Mouse (Mus musculus) midbrain, embryonic 12.5 days (tissue): ENCODE measurements at regions not wholly inside any gene's neighbourhood (a gene's known extent, or its start where the extent isn't known, plus 50 kb on each side); places are given as distances from the start of the nearest gene placed in this dataset.

ENCODE experiments used
- ATAC-seq: fragments of 200-750 bp; cut with Nextera tagmentation; 2 replicates; pipeline ENCODE4 v1.8.0; 2017; ENCODE audit warnings: low read depth, moderate TSS enrichment, moderate library complexity; ENCODE audit not compliant: low FRiP score
- H3K27ac ChIP-seq: fragments of 300-500 bp; sonication (generic); replicated peaks from 2 replicates; pipeline ENCODE4 v1.5.1; 2016; ENCODE audit warnings: mild to moderate bottlenecking
- H3K27me3 ChIP-seq: fragments of 300-500 bp; sonication (generic); 2 replicates; pipeline ENCODE4 v1.6.1; 2016; ENCODE audit warnings: mild to moderate bottlenecking
- H3K36me3 ChIP-seq: fragments of 300-500 bp; sonication (generic); 2 replicates; pipeline ENCODE4 v1.6.1; 2016
- H3K4me1 ChIP-seq: fragments of 300-500 bp; sonication (generic); 2 replicates; pipeline ENCODE4 v1.6.1; 2016
- H3K4me2 ChIP-seq: fragments of 300-500 bp; sonication (generic); replicated peaks from 2 replicates; pipeline ENCODE4 v1.6.1; 2016; ENCODE audit warnings: mild to moderate bottlenecking, moderate library complexity
- H3K4me3 ChIP-seq: fragments of 300-500 bp; sonication (generic); 2 replicates; pipeline ENCODE4 v1.5.1; 2016; ENCODE audit warnings: mild to moderate bottlenecking
- H3K9ac ChIP-seq: fragments of 300-500 bp; sonication (generic); replicated peaks from 2 replicates; pipeline ENCODE4 v1.6.1; 2016; ENCODE audit warnings: mild to moderate bottlenecking, moderate library complexity
- H3K9me3 ChIP-seq: fragments of 300-500 bp; sonication (generic); 2 replicates; pipeline ENCODE4 v1.6.1; 2016; ENCODE audit warnings: mild to moderate bottlenecking
- WGBS: fragments of 180-500 bp; shearing (Covaris S2); methylation state at CpG from one replicate; pipeline ENCODE4 v1.1.7; 2016; 5-methylcytosine and 5-hydroxymethylcytosine counted together

DNA sequence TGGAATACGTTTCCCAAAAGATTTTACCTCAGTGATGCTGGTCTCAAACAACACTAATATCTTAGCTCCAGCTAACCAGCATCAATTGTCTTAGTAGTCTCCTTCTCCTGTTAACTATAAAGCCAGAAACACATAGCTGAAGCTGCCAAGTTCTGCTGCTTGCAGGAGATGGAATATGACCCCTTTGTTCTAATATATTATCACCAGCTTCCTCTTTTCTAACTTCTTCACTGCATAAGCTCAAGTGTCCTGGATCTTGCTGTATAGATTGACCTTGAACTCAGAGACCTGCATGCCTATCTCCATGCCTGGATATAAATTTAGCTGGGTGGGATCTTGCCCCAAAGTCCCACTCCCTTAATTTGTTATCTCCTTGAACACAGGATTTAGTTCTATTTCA, 94.8 kb downstream of the Rbm46 start:
- H3K9ac ChIP-seq = no peak overlapping the region
- no peak for ATAC-seq
- WGBS = 91% methylated on average over 1 of the region's 1 CpGs

DNA sequence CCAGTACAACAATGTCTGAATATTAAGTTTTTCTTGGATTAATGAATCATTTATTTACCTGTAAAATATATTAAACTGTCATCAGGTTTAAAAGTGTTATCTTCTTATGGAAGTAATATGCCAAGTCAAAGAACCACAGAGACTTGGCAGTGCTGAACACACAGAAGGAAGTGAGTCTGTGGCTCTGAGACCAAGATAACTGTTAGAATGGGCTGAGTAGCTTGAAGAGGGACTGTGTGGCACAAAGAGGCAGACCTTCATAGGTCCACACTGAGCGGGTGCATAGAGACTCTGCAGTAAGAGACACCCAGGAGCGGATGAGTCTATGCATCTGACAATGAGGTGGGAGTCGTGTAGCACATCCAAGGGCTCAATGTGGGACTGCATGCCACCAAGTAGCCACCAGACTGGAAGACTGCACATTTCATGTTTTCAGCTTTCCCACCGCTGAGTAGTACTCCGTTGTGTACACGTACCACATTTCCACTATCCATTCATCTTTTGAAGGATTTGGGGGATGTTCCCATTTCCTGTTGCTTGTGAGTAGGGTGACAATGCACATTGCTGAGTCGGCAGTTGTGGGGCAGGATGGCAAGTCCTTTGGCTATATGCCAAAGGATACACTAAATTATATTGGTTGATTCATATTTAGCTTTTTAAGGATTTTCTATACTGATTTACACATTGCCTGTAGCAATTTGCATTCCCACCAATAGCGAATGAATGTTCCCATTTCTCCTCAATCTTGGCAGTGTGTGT, 105.6 kb downstream of the Rbm46 start:
- no peaks in the 10 kb centered on the region for H3K4me1 ChIP-seq
- no peaks in the 10 kb centered on the region for H3K27me3 ChIP-seq
- no peak overlapping the region for H3K4me2 ChIP-seq
- no peaks in the 10 kb centered on the region for H3K9me3 ChIP-seq
- 95% methylated on average over 8 of the region's 8 CpGs for WGBS
- no peak overlapping the region for H3K4me3 ChIP-seq
- ATAC-seq = no peak
- H3K27ac ChIP-seq = no peak overlapping the region
- no peak overlapping the region for H3K9ac ChIP-seq
- no peaks in the 10 kb centered on the region for H3K36me3 ChIP-seq

More for the DNA sequence above, 94.8 kb downstream of the Rbm46 start:
- H3K9me3 ChIP-seq = no peaks in the 10 kb centered on the region
- no peaks in the 10 kb centered on the region for H3K4me1 ChIP-seq
- no peak overlapping the region for H3K4me2 ChIP-seq
- no peak overlapping the region for H3K27ac ChIP-seq
- H3K36me3 ChIP-seq = no peaks in the 10 kb centered on the region
- no peak overlapping the region for H3K4me3 ChIP-seq
- H3K27me3 ChIP-seq = no peaks in the 10 kb centered on the region

DNA sequence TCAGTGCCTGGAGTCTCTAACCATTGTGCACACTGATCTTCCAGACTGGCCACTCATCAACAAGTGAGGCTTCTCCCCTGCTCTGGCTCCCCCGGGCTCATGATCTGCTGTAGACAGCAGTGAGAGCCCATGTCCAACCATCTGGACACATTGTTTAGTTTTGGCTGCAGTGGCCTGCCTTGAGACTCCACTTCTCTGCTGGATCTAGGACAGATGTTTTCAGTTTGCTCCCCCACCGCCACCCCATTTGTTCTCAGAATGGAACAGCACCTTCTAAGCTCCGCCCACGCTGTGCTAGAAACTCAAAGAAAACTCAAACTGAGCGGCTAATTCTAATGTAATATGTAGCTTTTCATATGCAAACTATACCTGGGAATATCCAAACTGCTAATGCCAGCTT, 108.8 kb downstream of the Rbm46 start:
- no peaks in the 10 kb centered on the region for H3K27me3 ChIP-seq
- H3K9ac ChIP-seq = no peak overlapping the region
- no peak overlapping the region for H3K27ac ChIP-seq
- H3K4me1 ChIP-seq = no peaks in the 10 kb centered on the region
- H3K36me3 ChIP-seq = no peaks in the 10 kb centered on the region
- no peak for ATAC-seq
- H3K9me3 ChIP-seq = no peaks in the 10 kb centered on the region
- no peak overlapping the region for H3K4me3 ChIP-seq
- H3K4me2 ChIP-seq = no peak overlapping the region
- WGBS = 57% methylated on average over 5 of the region's 5 CpGs

DNA sequence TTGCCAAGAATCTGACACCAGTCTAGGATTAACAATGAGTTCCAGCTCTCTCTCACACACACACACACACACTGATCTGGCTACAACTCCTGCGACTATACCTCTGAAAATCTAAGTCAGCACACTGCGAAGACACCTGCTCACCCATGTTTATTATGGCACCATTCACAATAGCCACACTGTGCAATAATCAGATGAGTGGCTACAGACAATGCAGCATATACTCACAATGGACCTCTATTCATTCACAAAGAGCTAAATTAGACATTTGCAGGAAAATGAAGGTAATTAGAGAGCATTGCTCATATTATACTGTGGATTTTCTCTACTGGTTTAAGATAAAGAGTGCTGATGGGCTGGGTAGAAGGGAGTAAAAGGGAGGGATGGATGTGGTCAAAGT, 116.3 kb downstream of the Rbm46 start:
- Histone ChIP-seq H3K4me3 (no peak overlapping the region), H3K4me1 (no peaks in the 10 kb centered on the region), H3K27me3 (no peaks in the 10 kb centered on the region), H3K9ac (no peak overlapping the region), H3K9me3 (no peaks in the 10 kb centered on the region), H3K36me3 (no peaks in the 10 kb centered on the region), H3K27ac (no peak overlapping the region), H3K4me2 (no peak overlapping the region)
- 86% methylated on average over 2 of the region's 2 CpGs for WGBS
- no peak for ATAC-seq

DNA sequence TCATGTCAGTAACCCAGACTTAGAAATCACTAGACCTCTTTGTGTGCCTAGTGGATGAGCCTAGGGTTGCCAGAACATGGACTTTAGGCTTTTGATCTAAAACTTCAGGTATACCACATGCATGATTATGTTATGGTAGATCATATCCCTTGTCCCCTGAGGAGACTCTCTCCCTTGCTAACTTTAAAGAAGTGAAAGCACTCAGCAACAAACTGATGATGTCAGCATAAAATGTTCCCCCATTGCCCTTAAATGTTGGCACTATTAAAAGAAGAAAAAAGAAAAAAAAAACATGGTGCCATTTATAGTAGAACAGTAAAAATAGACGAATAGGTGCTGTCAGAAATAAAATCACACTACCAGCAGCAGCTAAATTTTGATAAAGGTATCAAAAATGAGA, 117.3 kb downstream of the Rbm46 start:
- Histone ChIP-seq H3K9me3 (no peaks in the 10 kb centered on the region), H3K27ac (no peak overlapping the region), H3K4me2 (no peak overlapping the region), H3K4me3 (no peak overlapping the region), H3K36me3 (no peaks in the 10 kb centered on the region), H3K9ac (no peak overlapping the region), H3K4me1 (no peaks in the 10 kb centered on the region), H3K27me3 (no peaks in the 10 kb centered on the region)
- WGBS = 83% methylated on average over 1 of the region's 1 CpGs
- no peak for ATAC-seq

DNA sequence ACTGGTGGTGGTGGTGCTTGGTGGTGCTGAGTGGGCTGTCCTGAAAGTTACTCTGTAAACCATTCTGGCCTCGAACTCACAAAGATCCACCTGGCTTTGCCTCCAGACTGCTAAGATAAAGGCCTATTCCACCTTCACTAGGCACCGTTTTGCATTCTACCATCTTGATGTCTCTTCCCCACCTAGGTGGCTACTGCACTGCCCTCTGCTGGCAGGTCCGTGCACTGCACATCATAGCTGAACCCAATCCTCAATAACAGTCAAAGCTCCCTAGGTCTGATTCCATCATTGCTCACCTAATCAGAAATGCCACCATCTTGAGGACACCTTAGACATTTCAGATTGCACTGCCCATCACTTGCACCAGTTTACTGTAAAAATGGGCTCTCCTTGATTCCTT, 150.7 kb downstream of the Rbm46 start:
- 31% methylated on average over 3 of the region's 3 CpGs for WGBS
- 0 out of 2 replicates have a peak, but pooled peaks have one; percentile 27 for ATAC-seq

DNA sequence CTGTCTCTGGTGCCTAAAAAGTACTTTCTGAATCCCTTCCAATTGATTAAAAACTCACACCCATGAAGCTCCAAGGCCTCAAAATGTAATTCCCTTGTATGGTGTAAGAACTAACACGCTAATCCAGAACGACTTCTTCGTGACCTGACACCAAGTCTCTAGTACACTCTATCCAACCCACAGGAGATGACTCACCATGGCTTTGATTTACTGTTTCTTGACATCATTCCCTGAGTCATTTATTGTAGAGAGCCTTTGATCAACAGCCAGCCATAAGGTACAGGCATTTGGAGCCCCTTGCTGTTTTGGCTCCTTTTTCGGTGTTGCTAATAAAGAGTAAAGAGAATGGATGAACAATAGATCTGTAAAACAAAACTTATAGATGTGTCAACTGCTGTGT, 159.7 kb upstream of the Npy2r start:
- no peaks in the 10 kb centered on the region for H3K27me3 ChIP-seq
- 93% methylated on average over 4 of the region's 4 CpGs for WGBS
- no peak overlapping the region for H3K4me2 ChIP-seq
- no peaks in the 10 kb centered on the region for H3K4me1 ChIP-seq
- H3K36me3 ChIP-seq = no peaks in the 10 kb centered on the region
- H3K9me3 ChIP-seq = no peaks in the 10 kb centered on the region
- H3K27ac ChIP-seq = no peak overlapping the region
- ATAC-seq = no peak
- no peak overlapping the region for H3K4me3 ChIP-seq
- no peak overlapping the region for H3K9ac ChIP-seq

More for the DNA sequence above, 150.7 kb downstream of the Rbm46 start:
- H3K27ac ChIP-seq = no peak overlapping the region
- H3K4me1 ChIP-seq = no peaks in the 10 kb centered on the region
- H3K4me2 ChIP-seq = no peak overlapping the region
- no peaks in the 10 kb centered on the region for H3K27me3 ChIP-seq
- no peak overlapping the region for H3K9ac ChIP-seq
- no peaks in the 10 kb centered on the region for H3K9me3 ChIP-seq
- no peaks in the 10 kb centered on the region for H3K36me3 ChIP-seq
- no peak overlapping the region for H3K4me3 ChIP-seq

DNA sequence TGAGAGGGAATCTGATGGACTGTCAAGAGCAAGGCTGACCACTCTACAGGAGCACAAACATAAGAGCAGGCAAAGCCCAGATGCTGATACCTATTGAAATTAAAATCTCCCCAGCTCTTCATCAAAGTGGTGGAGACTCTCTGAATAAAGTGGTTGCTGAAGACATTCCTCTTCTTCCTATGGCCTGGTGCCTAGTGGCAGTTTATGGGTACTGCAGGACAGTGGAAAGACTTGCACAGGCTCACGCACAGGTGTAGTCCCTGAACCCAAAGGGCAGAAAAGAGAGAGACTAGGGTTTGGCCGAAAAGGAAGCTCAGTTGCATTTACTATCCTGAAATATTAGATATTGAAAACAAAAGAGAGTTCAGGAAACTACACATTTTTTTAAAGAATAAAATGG, 144.2 kb upstream of the Npy2r start:
- Histone ChIP-seq H3K27me3 (no peaks in the 10 kb centered on the region), H3K4me1 (no peaks in the 10 kb centered on the region), H3K4me2 (no peak overlapping the region), H3K27ac (no peak overlapping the region), H3K9ac (no peak overlapping the region), H3K4me3 (no peak overlapping the region), H3K9me3 (no peaks in the 10 kb centered on the region), H3K36me3 (no peaks in the 10 kb centered on the region)
- no peak for ATAC-seq
- 84% methylated on average over 2 of the region's 2 CpGs for WGBS

DNA sequence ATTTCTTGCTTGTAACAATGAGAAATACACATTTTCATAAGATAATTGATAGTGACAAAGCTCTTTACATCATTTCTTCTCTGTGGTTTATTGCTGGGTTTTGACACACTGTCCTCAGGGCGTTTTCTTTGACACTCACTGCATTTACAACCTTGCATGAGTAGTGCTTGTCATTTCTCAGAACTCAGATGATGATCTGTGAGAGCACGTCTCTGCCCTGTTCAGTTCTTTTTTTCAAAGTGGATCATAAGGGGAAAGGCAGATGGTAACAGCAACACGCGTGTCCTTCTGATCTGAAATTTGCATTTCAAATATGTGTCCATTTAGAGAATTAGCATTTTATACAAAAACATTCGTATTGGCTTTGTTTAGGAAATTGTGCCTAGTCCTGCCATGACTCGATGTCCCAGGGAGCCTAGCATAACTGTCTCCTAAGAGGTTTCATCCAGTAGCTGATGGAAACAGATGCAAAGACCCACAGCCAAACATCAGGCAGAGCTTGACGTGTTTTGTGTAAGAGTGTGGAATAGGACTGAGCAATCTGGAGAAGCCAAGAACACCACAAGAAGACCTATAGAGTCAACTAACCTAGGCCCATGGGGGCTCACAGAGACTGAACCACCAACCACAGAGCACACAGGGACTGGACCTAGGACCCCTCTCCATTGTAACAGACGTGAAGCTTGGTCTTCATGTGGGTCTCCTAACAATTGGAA, 108.4 kb upstream of the Npy2r start:
- Histone ChIP-seq H3K4me3 (no peak overlapping the region), H3K36me3 (no peaks in the 10 kb centered on the region), H3K27me3 (no peaks in the 10 kb centered on the region), H3K27ac (no peak overlapping the region), H3K9ac (no peak overlapping the region), H3K4me1 (no peaks in the 10 kb centered on the region), H3K9me3 (no peaks in the 10 kb centered on the region), H3K4me2 (no peak overlapping the region)
- ATAC-seq = no peak
- WGBS = 74% methylated on average over 8 of the region's 8 CpGs

DNA sequence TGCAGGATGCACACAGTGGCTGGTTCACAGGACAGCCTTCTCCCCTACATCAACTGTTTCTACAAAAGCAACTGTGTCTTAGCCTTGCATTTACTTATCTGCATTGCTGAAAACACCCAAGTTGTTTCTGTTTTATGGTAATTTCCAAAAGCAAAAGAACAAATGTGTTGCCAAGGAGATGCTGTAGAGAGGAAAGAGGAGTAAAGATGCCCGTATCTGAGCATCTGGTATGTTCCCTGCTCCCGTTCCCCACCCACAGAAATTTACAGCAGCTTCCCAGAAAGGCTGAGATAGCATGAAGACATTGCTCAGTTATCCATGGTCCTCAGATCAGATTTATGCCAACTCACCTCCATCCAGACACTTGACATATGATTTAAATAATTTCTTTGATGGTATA, 104.5 kb upstream of the Npy2r start:
- H3K4me2 ChIP-seq = no peak overlapping the region
- H3K9me3 ChIP-seq = no peaks in the 10 kb centered on the region
- H3K4me3 ChIP-seq = no peak overlapping the region
- ATAC-seq = no peak
- WGBS = 65% methylated on average over 2 of the region's 2 CpGs
- H3K36me3 ChIP-seq = no peaks in the 10 kb centered on the region
- no peak overlapping the region for H3K9ac ChIP-seq
- no peaks in the 10 kb centered on the region for H3K4me1 ChIP-seq
- H3K27me3 ChIP-seq = no peaks in the 10 kb centered on the region
- H3K27ac ChIP-seq = no peak overlapping the region

DNA sequence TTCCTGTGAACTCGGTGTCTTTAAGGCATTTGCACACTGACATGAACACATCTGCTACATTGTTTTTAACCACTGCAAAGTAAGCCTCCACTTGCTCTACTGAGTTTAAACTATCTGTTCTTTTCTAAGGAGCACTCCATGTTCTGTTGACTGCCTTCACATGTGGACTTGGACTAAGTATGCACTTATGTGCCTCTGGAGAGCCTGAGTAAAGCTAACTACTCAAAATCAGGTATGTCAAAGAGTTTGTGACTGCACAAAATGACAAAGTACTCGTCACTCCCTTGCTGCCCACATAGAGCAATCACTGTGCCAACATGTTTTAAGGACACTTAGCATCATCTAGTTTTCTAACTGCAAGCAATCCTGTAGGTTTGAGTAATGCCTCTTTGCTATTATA, 92.2 kb upstream of the Npy2r start:
- Histone ChIP-seq H3K27me3 (no peaks in the 10 kb centered on the region), H3K4me2 (no peak overlapping the region), H3K4me1 (no peaks in the 10 kb centered on the region), H3K27ac (no peak overlapping the region), H3K4me3 (no peak overlapping the region), H3K9ac (no peak overlapping the region), H3K9me3 (no peaks in the 10 kb centered on the region), H3K36me3 (no peaks in the 10 kb centered on the region)
- ATAC-seq = no peak
- WGBS = 92% methylated on average over 2 of the region's 2 CpGs

DNA sequence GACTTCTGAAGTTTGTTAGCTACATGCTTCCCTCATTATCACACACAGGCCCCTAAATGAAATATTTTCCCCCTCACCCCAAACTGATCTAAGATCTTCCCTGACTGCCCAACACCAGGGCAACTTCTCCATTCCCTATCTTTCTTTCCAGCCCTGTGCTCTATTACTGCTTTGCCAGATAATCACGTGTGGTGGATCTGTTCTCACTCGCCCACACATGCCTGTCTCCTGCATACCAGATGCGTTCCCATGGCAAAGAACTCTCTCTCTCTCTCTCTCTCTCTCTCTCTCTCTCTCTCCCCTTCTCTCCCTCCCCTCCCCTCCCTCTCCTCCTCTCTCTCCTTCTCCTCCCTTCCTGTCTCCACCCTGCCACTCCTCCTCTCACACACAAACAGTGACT, 88.8 kb upstream of the Npy2r start:
- no peaks in the 10 kb centered on the region for H3K9me3 ChIP-seq
- no peak for ATAC-seq
- H3K27ac ChIP-seq = no peak overlapping the region
- no peak overlapping the region for H3K4me3 ChIP-seq
- WGBS = 30% methylated on average over 3 of the region's 3 CpGs
- H3K9ac ChIP-seq = no peak overlapping the region
- no peaks in the 10 kb centered on the region for H3K4me1 ChIP-seq
- no peak overlapping the region for H3K4me2 ChIP-seq
- H3K36me3 ChIP-seq = no peaks in the 10 kb centered on the region
- no peaks in the 10 kb centered on the region for H3K27me3 ChIP-seq
